Mouse (Mus musculus): Measurements from ENCODE around the gene Spats2.

The Spats2 gene

GRCm38 (mm10) chr15:99259167-99259729 is 133.5 kb downstream of the Spats2 start:
- DNase-seq (ENCODE audit: low spot score in 2 of 2): no peak

- DNase-seq (ENCODE audit: low spot score in 2 of 2): peak; percentile 40 to 46
Observed at GRCm38 (mm10) chr15:99259730-99260252, 134.1 kb downstream of the Spats2 start.

GRCm38 (mm10) chr15:99262702-99263101 is 137.0 kb downstream of the Spats2 start:
- no peak for DNase-seq (ENCODE audit: low spot score in 2 of 2)
